Mouse (Mus musculus): ENCODE measurements around the gene Gli2.

Gli2 gene

DNA sequence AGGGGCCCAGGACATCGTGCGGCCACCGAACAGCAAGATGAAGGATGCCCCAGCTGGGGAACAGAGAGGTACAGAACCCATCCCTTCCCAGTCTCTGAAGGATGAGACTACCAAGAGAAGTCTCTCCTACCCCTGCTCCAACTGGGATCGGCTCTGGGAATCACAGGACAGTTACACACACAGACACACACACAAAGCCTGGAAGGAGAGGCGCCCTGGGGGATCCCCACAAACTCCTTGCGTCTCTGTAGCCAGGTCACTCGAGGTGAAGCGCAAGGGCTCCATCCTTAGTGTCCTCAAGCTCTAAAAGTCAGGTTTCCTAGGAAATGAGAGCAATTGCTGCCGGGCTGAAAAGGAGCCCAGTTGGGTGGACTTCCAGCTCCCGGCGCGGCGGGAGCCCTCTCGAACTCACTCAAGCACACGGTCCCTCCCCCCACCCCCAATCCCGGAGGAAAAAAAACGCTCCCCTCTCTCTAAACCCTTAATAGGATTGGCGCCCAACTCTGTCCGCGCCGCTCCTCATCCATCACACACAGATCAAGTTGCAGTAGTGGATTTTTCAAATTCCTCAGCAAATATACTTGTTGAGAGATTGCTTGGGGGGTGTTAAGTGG is 1.4 kb downstream of the Gli2 start:
- no peak for DNase-seq (ENCODE audit: extremely low spot score, low read depth, low spot score)

DNA sequence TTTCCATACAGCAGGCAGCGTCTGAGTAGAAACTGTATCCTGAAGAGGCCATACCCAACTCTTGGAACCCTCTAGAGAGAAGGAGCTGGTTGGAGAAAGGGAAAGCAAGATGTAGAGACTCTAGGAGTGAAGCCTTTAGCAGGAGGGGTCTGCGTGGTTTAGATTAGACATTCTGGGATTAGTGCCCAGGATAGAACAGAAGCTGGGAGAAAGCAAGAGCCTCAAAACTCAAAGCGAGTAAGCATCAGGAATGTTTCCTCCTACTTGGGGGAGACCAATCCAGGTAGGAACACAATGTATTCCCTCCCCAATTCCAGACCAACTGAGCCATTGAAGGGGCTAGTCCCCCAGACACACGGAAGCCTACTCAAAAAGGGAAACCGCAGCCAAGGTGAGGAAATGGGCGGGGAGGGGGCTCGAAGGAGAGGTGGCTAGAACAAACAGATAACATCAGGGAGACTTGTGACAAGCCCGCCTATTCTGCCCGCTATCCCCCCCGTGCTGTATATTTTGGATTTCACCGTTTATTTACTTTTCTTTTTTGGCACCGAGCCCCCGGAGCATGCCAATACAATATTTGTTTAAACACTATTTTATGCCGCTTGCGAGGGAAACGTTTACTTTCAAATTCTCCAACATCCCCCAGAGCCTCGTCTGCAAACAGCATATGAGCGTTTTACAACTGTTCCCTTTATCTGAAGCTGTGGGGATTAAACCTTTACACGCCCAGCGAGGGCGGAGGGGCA is 2.1 kb downstream of the Gli2 start:
- no peak for DNase-seq (ENCODE audit: extremely low spot score, low read depth, low spot score)

- DNase-seq (ENCODE audit: extremely low spot score, low read depth, low spot score) = no peak
Observed at GRCm38 (mm10) chr1:119049812-119050615, 3.4 kb downstream of the Gli2 start.

- no peak for DNase-seq (ENCODE audit: extremely low spot score, low read depth, low spot score)
Observed at GRCm38 (mm10) chr1:119048988-119049387, 4.4 kb downstream of the Gli2 start.

GRCm38 (mm10) chr1:119048547-119048946 is 4.9 kb downstream of the Gli2 start:
- no peak for DNase-seq (ENCODE audit: extremely low spot score, low read depth, low spot score)

- no peak for DNase-seq (ENCODE audit: extremely low spot score, low read depth, low spot score)
Observed at GRCm38 (mm10) chr1:119047462-119048371, 5.7 kb downstream of the Gli2 start.

GRCm38 (mm10) chr1:119038436-119038835 is 15.0 kb downstream of the Gli2 start:
- DNase-seq (ENCODE audit: extremely low spot score, low read depth, low spot score) = no peak

DNA sequence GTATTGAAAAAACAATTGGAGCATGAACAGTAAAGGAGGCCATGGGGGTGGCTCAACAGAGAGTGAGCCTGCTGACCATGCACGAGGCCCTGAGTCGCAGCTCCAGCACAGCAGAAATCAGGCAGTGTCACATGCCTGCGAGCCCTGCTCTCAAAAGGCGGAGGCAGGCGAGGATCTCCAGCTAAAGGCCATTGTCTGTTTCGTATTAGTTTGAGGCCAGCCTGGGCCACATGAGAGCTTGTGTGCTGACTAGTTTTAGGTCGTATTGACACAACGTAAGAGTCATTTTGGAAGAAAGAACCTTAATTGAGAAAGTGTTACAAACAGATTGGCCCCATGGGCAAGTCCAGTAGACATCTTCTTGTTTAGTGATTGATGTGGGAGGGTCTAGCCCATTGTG is 17.5 kb downstream of the Gli2 start:
- DNase-seq (ENCODE audit: extremely low spot score, low read depth, low spot score) = no peak

- DNase-seq (ENCODE audit: extremely low spot score, low read depth, low spot score) = no peak
Observed at GRCm38 (mm10) chr1:119035301-119035700, 18.1 kb downstream of the Gli2 start.

- DNase-seq (ENCODE audit: extremely low spot score, low read depth, low spot score) = no peak
Observed at GRCm38 (mm10) chr1:119034163-119034705, 19.2 kb downstream of the Gli2 start.

DNA sequence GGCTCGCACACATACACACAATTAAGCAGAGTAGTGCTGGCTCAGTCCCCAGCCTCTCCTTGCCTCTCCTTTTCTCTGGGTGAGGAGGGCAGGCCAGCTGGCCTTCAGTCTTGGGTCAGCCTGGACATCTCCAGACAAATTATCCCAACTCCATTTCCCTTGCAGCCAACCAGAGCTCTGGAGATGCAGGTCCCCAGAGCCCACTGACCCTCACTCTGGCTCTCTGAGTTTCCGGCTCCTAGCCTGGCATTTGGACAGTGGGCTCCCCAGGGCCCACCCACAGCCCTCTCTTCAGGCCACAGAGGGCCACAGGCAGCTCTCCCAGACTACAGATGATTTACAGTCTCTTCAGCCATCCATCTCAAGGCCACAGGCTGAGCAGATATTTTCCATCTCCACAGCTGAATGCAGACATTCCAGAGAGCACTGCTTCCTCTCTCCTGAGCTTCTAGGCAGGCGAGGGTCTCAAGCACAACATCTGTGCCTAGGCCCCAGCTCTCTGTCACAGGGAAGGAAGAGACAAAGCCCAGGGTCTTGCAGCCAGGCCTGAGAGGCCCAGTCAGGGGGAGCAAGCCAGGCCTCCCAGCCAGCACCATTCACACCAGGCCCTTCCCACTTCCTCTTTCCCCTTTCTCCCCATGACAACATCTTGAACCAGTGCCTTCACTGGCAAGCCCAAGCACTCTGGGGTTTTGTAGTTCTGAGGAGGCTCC is 19.8 kb downstream of the Gli2 start:
- no peak for DNase-seq (ENCODE audit: extremely low spot score, low read depth, low spot score)

DNA sequence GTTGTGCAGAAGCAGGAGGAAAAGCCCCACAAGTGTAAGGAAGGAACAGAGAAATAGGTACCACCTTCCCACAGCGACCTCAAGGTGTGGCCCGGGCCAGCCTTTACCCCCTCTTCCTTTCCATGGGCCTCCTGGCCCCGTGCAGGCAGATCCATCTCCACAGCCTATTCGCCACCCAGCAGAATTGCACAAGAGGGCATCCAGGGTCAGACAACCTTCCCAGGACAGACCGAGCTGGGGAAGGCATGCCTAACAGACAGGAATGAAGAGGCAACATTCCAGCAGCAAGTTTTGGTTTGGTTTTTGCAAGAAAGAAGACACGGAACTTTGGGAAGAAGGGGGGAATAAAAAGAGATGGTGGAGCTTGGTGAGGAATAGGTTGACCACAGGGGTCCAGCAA is 22.2 kb downstream of the Gli2 start:
- DNase-seq (ENCODE audit: extremely low spot score, low read depth, low spot score) = no peak

GRCm38 (mm10) chr1:119025647-119026358 is 27.6 kb downstream of the Gli2 start:
- DNase-seq (ENCODE audit: extremely low spot score, low read depth, low spot score) = no peak

GRCm38 (mm10) chr1:119022311-119022710 is 31.1 kb downstream of the Gli2 start:
- DNase-seq (ENCODE audit: extremely low spot score, low read depth, low spot score) = no peak

GRCm38 (mm10) chr1:119020092-119020491 is 33.3 kb downstream of the Gli2 start:
- DNase-seq (ENCODE audit: extremely low spot score, low read depth, low spot score) = no peak

- DNase-seq (ENCODE audit: extremely low spot score, low read depth, low spot score) = no peak
Observed at GRCm38 (mm10) chr1:119019056-119019455, 34.4 kb downstream of the Gli2 start.

DNA sequence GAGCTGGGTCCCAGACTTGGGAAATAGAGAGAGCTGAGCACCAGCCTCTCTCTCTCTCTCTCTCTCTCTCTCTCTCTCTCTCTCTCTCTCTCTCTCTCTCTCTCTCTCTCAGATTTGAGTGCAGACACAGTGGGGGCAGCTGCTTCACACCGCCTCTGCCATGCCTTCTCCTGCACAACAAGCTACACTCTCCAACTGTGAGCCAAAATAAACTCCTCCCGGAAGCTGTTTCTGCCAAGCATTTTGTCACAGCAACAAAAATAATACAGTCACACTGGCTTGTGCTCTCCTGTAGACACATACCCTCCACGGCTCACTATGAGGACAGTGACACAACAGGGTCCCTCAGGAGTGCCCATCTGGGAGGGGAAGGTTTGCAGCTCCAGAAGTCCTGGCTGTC is 36.6 kb downstream of the Gli2 start:
- no peak for DNase-seq (ENCODE audit: extremely low spot score, low read depth, low spot score)

GRCm38 (mm10) chr1:119015108-119015507 is 38.3 kb downstream of the Gli2 start:
- DNase-seq (ENCODE audit: extremely low spot score, low read depth, low spot score) = no peak

- no peak for DNase-seq (ENCODE audit: extremely low spot score, low read depth, low spot score)
Observed at GRCm38 (mm10) chr1:119008949-119009348, 44.5 kb downstream of the Gli2 start.

All from hindlimb bud, embryonic 11.5 days (tissue).